8 mouse cellular contexts compared by ENCODE assay signal in genomic region chr14:55102253-55102785, GRCm38 (mm10). TPM values are rescaled to one million over a fixed set of nuclear protein-coding genes. Genes with fewer than 3 reads are reported as not detected.
"Had no signal": no experiment of that assay in that cellular context is flagged by ENCODE, and none has a peak within 500 bp of the region (broad histone marks: within the 10 kb centered on the region; RNA-seq: fewer than 3 reads in every experiment).

No protein-coding gene starts in this region.

- ATAC-seq: liver, embryonic 12.5 days had no signal

- H3K27ac ChIP-seq: kidney, postnatal 0 days; left cerebral cortex, adult 2 months; limb, embryonic 15.5 days; liver, embryonic 12.5 days; midbrain, embryonic 12.5 days had no signal

- H3K9ac ChIP-seq: limb, embryonic 15.5 days; liver, embryonic 12.5 days; lung, embryonic 14.5 days; midbrain, embryonic 12.5 days had no signal

- H3K9me3 ChIP-seq: limb, embryonic 15.5 days; liver, embryonic 12.5 days; midbrain, embryonic 12.5 days had no signal

- DNase-seq: kidney, adult 11 months had no signal

- H3K4me3 ChIP-seq: left cerebral cortex, adult 2 months; limb, embryonic 15.5 days; liver, embryonic 12.5 days; midbrain, embryonic 12.5 days had no signal

- H3K4me2 ChIP-seq: limb, embryonic 15.5 days; liver, embryonic 12.5 days; lung, embryonic 14.5 days; midbrain, embryonic 12.5 days had no signal

RNA-seq across cellular contexts. Expression of gene Jph4, which starts 14.4 kb away (rescaled TPM):
- polyA plus RNA-seq: liver, embryonic 16.5 days had no signal
